Mouse (Mus musculus) MEL (cell line): Measurements from ENCODE around the gene Gapdh. TPM values are rescaled to one million over a fixed set of nuclear protein-coding genes. Genes with fewer than 3 reads are reported as not detected.

Experiments
- DNase-seq: peaks from one replicate; pipeline ENCODE4 v3.0.0; 2011; ENCODE audit warnings: low read depth, low spot score
- H3K27ac ChIP-seq: 2 replicates; pipeline ENCODE4 v1.5.1; 2012; ENCODE audit warnings: low read depth, mild to moderate bottlenecking, control low read depth, low read length, moderate library complexity; ENCODE audit not compliant: control insufficient read depth
- H3K27me3 ChIP-seq, 2 experiments: fragments of 150-350 bp in 1 of 2; sonication (generic) in 1 of 2; 2 replicates each; pipeline ENCODE4 v1.6.1; 2012; ENCODE audit warnings: low read length in 2 of 2, mild to moderate bottlenecking in 2 of 2, improper control_type of control experiment in 1 of 2, moderate library complexity in 1 of 2; ENCODE audit not compliant: insufficient read depth in 2 of 2, control insufficient read depth in 1 of 2
- H3K36me3 ChIP-seq, 2 experiments: 2 replicates each; pipeline ENCODE4 v1.6.1; 2012 to 2014; ENCODE audit warnings: low read length in 2 of 2, improper control_type of control experiment in 1 of 2, inconsistent platforms in 1 of 2, mild to moderate bottlenecking in 1 of 2; ENCODE audit not compliant: insufficient read depth in 2 of 2, control insufficient read depth in 1 of 2
- H3K4me1 ChIP-seq, 2 experiments: fragments of 150-350 bp in 1 of 2; sonication (generic) in 1 of 2; 2 replicates each; pipeline ENCODE4 v1.6.1; 2012; ENCODE audit warnings: low read length in 2 of 2, improper control_type of control experiment in 1 of 2, mild to moderate bottlenecking in 1 of 2; ENCODE audit not compliant: insufficient read depth in 2 of 2, control insufficient read depth in 1 of 2
- H3K4me3 ChIP-seq, 2 experiments: fragments of 150-350 bp in 1 of 2; sonication (generic) in 1 of 2; 2 replicates each; pipeline ENCODE4 v1.5.1; 2012; ENCODE audit warnings: low read depth in 2 of 2, low read length in 2 of 2, mild to moderate bottlenecking in 2 of 2, moderate library complexity in 2 of 2, control low read depth in 1 of 2, improper control_type of control experiment in 1 of 2; ENCODE audit not compliant: control insufficient read depth in 1 of 2, insufficient read depth in 1 of 2
- H3K79me2 ChIP-seq: 2 replicates; pipeline ENCODE4 v1.6.1; 2012; ENCODE audit warnings: mild to moderate bottlenecking, low read length, moderate library complexity; ENCODE audit not compliant: control insufficient read depth, poor library complexity, insufficient read depth
- H3K9ac ChIP-seq: 2 replicates; pipeline ENCODE4 v1.6.1; 2012; ENCODE audit warnings: low read depth, mild to moderate bottlenecking, control low read depth, low read length, moderate library complexity; ENCODE audit not compliant: control insufficient read depth, poor library complexity, severe bottlenecking
- H3K9me3 ChIP-seq: fragments of 150-350 bp; sonication (generic); replicated peaks from 2 replicates; pipeline ENCODE4 v1.6.1; 2012; ENCODE audit warnings: mild to moderate bottlenecking, low read length, improper control_type of control experiment, moderate library complexity; ENCODE audit not compliant: insufficient read depth
- CHD1 ChIP-seq: IDR thresholded peaks from 2 replicates; pipeline ENCODE4 v1.6.1; 2012; ENCODE audit warnings: low read depth, mild to moderate bottlenecking, inconsistent platforms, low read length, improper control_type of control experiment
- CHD2 ChIP-seq: IDR thresholded peaks from 2 replicates; pipeline ENCODE4 v1.6.1; 2011; ENCODE audit warnings: low read length, improper control_type of control experiment
- CTCF ChIP-seq, 3 experiments: IDR thresholded peaks in 2 of 3; conservative IDR thresholded peaks in 1 of 3; 2 replicates each; pipeline ENCODE4 v1.5.1; 2011 to 2012; ENCODE audit warnings: low read length in 3 of 3, low read depth in 2 of 3, mild to moderate bottlenecking in 2 of 3, improper control_type of control experiment in 1 of 3, inconsistent platforms in 1 of 3, mixed read lengths in 1 of 3, moderate library complexity in 1 of 3; ENCODE audit not compliant: control insufficient read depth in 1 of 3, insufficient read depth in 1 of 3, poor library complexity in 1 of 3, severe bottlenecking in 1 of 3
- E2F4 ChIP-seq: IDR thresholded peaks from 2 replicates; pipeline ENCODE4 v1.6.1; 2011; ENCODE audit warnings: low read depth, low read length, improper control_type of control experiment, borderline replicate concordance
- ELF1 ChIP-seq: IDR thresholded peaks from 2 replicates; pipeline ENCODE4 v1.6.1; 2014; ENCODE audit warnings: low read depth, mild to moderate bottlenecking, inconsistent platforms, low read length, improper control_type of control experiment, moderate library complexity
- GABPA ChIP-seq: IDR thresholded peaks from 2 replicates; pipeline ENCODE4 v1.6.1; 2012; ENCODE audit warnings: low read depth, mild to moderate bottlenecking, inconsistent platforms, low read length, improper control_type of control experiment, moderate library complexity
- GATA1 ChIP-seq: IDR thresholded peaks from 2 replicates; pipeline ENCODE4 v1.6.1; 2011; ENCODE audit warnings: low read depth, low read length, improper control_type of control experiment
- HCFC1 ChIP-seq: IDR thresholded peaks from 2 replicates; pipeline ENCODE4 v1.6.1; 2012; ENCODE audit warnings: low read depth, mild to moderate bottlenecking, inconsistent platforms, low read length, improper control_type of control experiment, moderate library complexity
- JUND ChIP-seq: IDR thresholded peaks from 2 replicates; pipeline ENCODE4 v1.6.1; 2011; ENCODE audit warnings: low read depth, mild to moderate bottlenecking, improper control_type of control experiment, low read length
- MAX ChIP-seq: IDR thresholded peaks from 2 replicates; pipeline ENCODE4 v1.6.1; 2011; ENCODE audit warnings: low read length, improper control_type of control experiment
- MAZ ChIP-seq: IDR thresholded peaks from 2 replicates; pipeline ENCODE4 v1.6.1; 2012; ENCODE audit warnings: low read depth, mild to moderate bottlenecking, inconsistent platforms, low read length, improper control_type of control experiment
- MXI1 ChIP-seq: IDR thresholded peaks from 2 replicates; pipeline ENCODE4 v1.6.1; 2011; ENCODE audit warnings: mild to moderate bottlenecking, low read depth, low read length, improper control_type of control experiment
- MYC ChIP-seq: IDR thresholded peaks from 2 replicates; pipeline ENCODE4 v1.6.1; 2011; ENCODE audit warnings: low read depth, mild to moderate bottlenecking, low read length, improper control_type of control experiment, moderate library complexity
- POLR2AphosphoS5 ChIP-seq: IDR thresholded peaks from 2 replicates; pipeline ENCODE4 v1.6.1; 2012; ENCODE audit warnings: low read depth, borderline replicate concordance, mild to moderate bottlenecking, inconsistent platforms, low read length, moderate library complexity, mixed read lengths
- RCOR1 ChIP-seq: IDR thresholded peaks from 2 replicates; pipeline ENCODE4 v1.6.1; 2012; ENCODE audit warnings: low read depth, mild to moderate bottlenecking, inconsistent platforms, low read length, improper control_type of control experiment
- SIN3A ChIP-seq: IDR thresholded peaks from 2 replicates; pipeline ENCODE4 v1.6.1; 2012; ENCODE audit warnings: low read length, improper control_type of control experiment, inconsistent platforms
- SMC3 ChIP-seq: IDR thresholded peaks from 2 replicates; pipeline ENCODE4 v1.6.1; 2011; ENCODE audit warnings: low read depth, low read length, improper control_type of control experiment
- TAL1 ChIP-seq: IDR thresholded peaks from 2 replicates; pipeline ENCODE4 v1.6.1; 2012; ENCODE audit warnings: mild to moderate bottlenecking, inconsistent platforms, low read length, moderate library complexity, mixed read lengths
- TBP ChIP-seq: IDR thresholded peaks from 2 replicates; pipeline ENCODE4 v1.8.0; 2011; ENCODE audit warnings: low read depth, low read length, improper control_type of control experiment
- TCF12 ChIP-seq: IDR thresholded peaks from 2 replicates; pipeline ENCODE4 v1.6.1; 2014; ENCODE audit warnings: low read depth, mild to moderate bottlenecking, inconsistent platforms, low read length, improper control_type of control experiment, moderate library complexity
- UBTF ChIP-seq: IDR thresholded peaks from 2 replicates; pipeline ENCODE4 v1.6.1; 2012; ENCODE audit warnings: low read depth, mild to moderate bottlenecking, inconsistent platforms, low read length, improper control_type of control experiment, moderate library complexity, borderline replicate concordance; ENCODE audit not compliant: insufficient read depth
- ZNF384 ChIP-seq: IDR thresholded peaks from 2 replicates; pipeline ENCODE4 v1.6.1; 2012; ENCODE audit warnings: low read depth, mild to moderate bottlenecking, inconsistent platforms, low read length, improper control_type of control experiment
- polyA plus RNA-seq, 2 experiments: library from polyadenylated mRNA; stranded (reverse) in 1 of 2; unstranded in 1 of 2; fragments of >175 nt in 1 of 2; fragments of >200 nt in 1 of 2; gene quantifications; 2 replicates each; pipeline versions ENCODE4 v1.2.1 to v1.2.4; 2012; ENCODE audit warnings: low replicate concordance in 2 of 2, low read depth in 1 of 2; ENCODE audit not compliant: insufficient read length in 2 of 2, insufficient read depth in 1 of 2, missing spikeins in 1 of 2
- total RNA-seq: library from RNA; depleted of rRNA; stranded (reverse); fragments of 300-350 nt; gene quantifications from 2 replicates; pipeline ENCODE4 v1.2.3, GENCODE M21; 2012

Gene Gapdh
- total and polyA plus RNA-seq, 3 experiments = 723 to 1,834 TPM; not detected in 1

GRCm38 (mm10) chr6:125182133-125182532 lies 15.9 kb upstream of the Gapdh start:
- no peak for TF ChIP-seq POLR2AphosphoS5
- TF ChIP-seq MYC = no peak
- no peak for TF ChIP-seq MAX
- TF ChIP-seq CTCF (IDR thresholded peaks at IDR 0.05 in 2 of 3, conservative IDR thresholded peaks at IDR 0.05 in 1 of 3; ENCODE audit: control insufficient read depth in 1 of 3, insufficient read depth in 1 of 3, low read depth in 2 of 3, low read length in 3 of 3, poor library complexity in 1 of 3, severe bottlenecking in 1 of 3) = no peak
- TF ChIP-seq GATA1 = no peak
- no peak for TF ChIP-seq CHD2
- TF ChIP-seq GABPA = no peak
- TF ChIP-seq HCFC1 = no peak
- no peak for TF ChIP-seq TBP
- TF ChIP-seq JUND = no peak
- no peak for TF ChIP-seq CHD1
- TF ChIP-seq RCOR1 = no peak
- no peak overlapping the region for H3K9ac ChIP-seq
- H3K9me3 ChIP-seq = no peaks in the 10 kb centered on the region
- no peak for DNase-seq
- H3K36me3 ChIP-seq = peaks cover 0 to 44% of the 10 kb centered on the region in 2 experiments; a peak in 2 of 4 replicates
- H3K27me3 ChIP-seq = no peaks in the 10 kb centered on the region
- no peaks in the 10 kb centered on the region for H3K4me1 ChIP-seq
- H3K79me2 ChIP-seq = no peaks in the 10 kb centered on the region; the same call in 1 of the 2 replicates
- H3K4me3 ChIP-seq = no peak overlapping the region
- no peak overlapping the region for H3K27ac ChIP-seq

- Histone ChIP-seq H3K36me3 (peaks cover 0 to 38% of the 10 kb centered on the region in 2 experiments; a peak in 2 of 4 replicates), H3K4me1 (no peaks in the 10 kb centered on the region)
- DNase-seq = no peak
These were observed 13.3 kb upstream of the Gapdh start for GRCm38 (mm10) chr6:125179601-125180000.

GRCm38 (mm10) chr6:125175469-125175868 lies 9.2 kb upstream of the Gapdh start:
- H3K4me3 ChIP-seq = no peak overlapping the region
- no peak for DNase-seq
- no peak overlapping the region for H3K27ac ChIP-seq
- no peaks in the 10 kb centered on the region for H3K27me3 ChIP-seq
- H3K9me3 ChIP-seq = no peaks in the 10 kb centered on the region
- H3K9ac ChIP-seq = no peak overlapping the region
- H3K36me3 ChIP-seq = peaks cover 0 to 29% of the 10 kb centered on the region in 2 experiments; a peak in 2 of 4 replicates
- no peaks in the 10 kb centered on the region for H3K79me2 ChIP-seq
- TF ChIP-seq RCOR1 = no peak
- no peak for TF ChIP-seq SMC3
- no peak for TF ChIP-seq MYC
- no peak for TF ChIP-seq TAL1
- no peak for TF ChIP-seq MAZ
- TF ChIP-seq JUND = no peak
- no peak for TF ChIP-seq E2F4
- TF ChIP-seq TCF12 = no peak
- no peak for TF ChIP-seq ELF1
- TF ChIP-seq SIN3A = no peak
- no peaks in the 10 kb centered on the region for H3K4me1 ChIP-seq

More at GRCm38 (mm10) chr6:125179601-125180000, 13.3 kb upstream of the Gapdh start:
- Histone ChIP-seq H3K27ac (no peak overlapping the region), H3K9me3 (no peaks in the 10 kb centered on the region), H3K9ac (no peak overlapping the region), H3K4me3 (no peak overlapping the region), H3K79me2 (no peaks in the 10 kb centered on the region), H3K27me3 (no peaks in the 10 kb centered on the region)
- no peak for TF ChIP-seq ZNF384
- TF ChIP-seq SMC3 = no peak
- TF ChIP-seq MXI1 = no peak
- no peak for TF ChIP-seq UBTF
- no peak for TF ChIP-seq SIN3A
